Mouse (Mus musculus): ENCODE results near the gene Rsph9. TPM values are rescaled to one million over a fixed set of nuclear protein-coding genes. Genes with fewer than 3 reads are reported as not detected.

Rsph9 gene
- total and polyA plus RNA-seq, 3 experiments, result 0.29 TPM; not detected in 2

DNA sequence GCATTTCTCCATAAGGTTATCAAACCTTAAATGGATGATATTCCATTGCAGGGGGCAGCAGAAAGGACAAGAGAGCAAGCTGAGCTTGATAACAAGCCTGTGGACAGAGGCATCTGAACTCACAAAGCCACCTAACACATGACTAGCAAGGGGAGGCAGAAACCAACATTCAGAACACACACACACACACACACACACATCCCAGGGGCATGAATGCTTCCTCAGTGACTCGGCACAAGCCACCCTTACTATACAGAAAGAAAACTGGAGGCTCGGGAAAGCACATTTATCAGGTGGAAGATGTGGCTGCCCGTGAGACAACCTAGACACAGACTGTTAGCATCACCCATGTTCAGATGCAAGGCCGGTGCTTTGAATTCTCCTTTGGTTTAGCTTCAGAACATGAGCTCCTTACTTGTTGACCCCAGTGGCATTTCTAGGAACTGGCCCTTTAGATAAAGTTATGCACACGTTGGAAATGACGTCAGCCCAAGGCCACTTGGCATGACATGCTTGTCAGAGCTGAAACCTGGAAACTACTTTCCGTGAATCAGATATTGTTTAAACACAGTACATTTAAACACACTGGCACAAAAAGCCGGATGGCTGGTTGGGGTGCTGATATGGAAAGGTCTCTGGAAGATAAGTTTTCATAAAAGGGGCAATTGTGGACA lies 5.3 kb downstream of the Rsph9 start:
- no peaks in the 10 kb centered on the region for H3K79me2 ChIP-seq (ENCODE audit: control insufficient read depth, insufficient read depth, low read length, poor library complexity)
- H3K9ac ChIP-seq (ENCODE audit: control insufficient read depth, low read depth, low read length, poor library complexity, severe bottlenecking), result no peak overlapping the region
- H3K9me3 ChIP-seq (replicated peaks; ENCODE audit: insufficient read depth, low read length), result no peaks in the 10 kb centered on the region
- no peak overlapping the region for H3K27ac ChIP-seq (ENCODE audit: control insufficient read depth, low read depth, low read length)
- H3K36me3 ChIP-seq (ENCODE audit: control insufficient read depth in 1 of 2, insufficient read depth in 2 of 2, low read length in 2 of 2), result peaks cover 0 to 16% of the 10 kb centered on the region in 2 experiments; a peak in 2 of 4 replicates
- peak; percentile 45 for DNase-seq (ENCODE audit: low read depth, low spot score)
- no peaks in the 10 kb centered on the region for H3K27me3 ChIP-seq (ENCODE audit: control insufficient read depth in 1 of 2, insufficient read depth in 2 of 2, low read length in 2 of 2)
- H3K4me1 ChIP-seq (ENCODE audit: control insufficient read depth in 1 of 2, insufficient read depth in 2 of 2, low read length in 2 of 2), result peaks cover 15 to 19% of the 10 kb centered on the region in 2 experiments
- TF ChIP-seq POLR2AphosphoS5 (IDR thresholded peaks at IDR 0.05; ENCODE audit: borderline replicate concordance, low read depth, low read length) (no peak), MXI1 (IDR thresholded peaks at IDR 0.05; ENCODE audit: low read depth, low read length) (0 out of 2 replicates have a peak, but pooled peaks have one; percentile 36), TAL1 (IDR thresholded peaks at IDR 0.05; ENCODE audit: low read length) (no peak), ETS1 (IDR thresholded peaks at IDR 0.05; ENCODE audit: low read depth, low read length) (peak; percentile 48; the same call in 1 of the 2 replicates)
- no peak overlapping the region for H3K4me3 ChIP-seq (ENCODE audit: control insufficient read depth in 1 of 2, insufficient read depth in 1 of 2, low read depth in 2 of 2, low read length in 2 of 2)

DNA sequence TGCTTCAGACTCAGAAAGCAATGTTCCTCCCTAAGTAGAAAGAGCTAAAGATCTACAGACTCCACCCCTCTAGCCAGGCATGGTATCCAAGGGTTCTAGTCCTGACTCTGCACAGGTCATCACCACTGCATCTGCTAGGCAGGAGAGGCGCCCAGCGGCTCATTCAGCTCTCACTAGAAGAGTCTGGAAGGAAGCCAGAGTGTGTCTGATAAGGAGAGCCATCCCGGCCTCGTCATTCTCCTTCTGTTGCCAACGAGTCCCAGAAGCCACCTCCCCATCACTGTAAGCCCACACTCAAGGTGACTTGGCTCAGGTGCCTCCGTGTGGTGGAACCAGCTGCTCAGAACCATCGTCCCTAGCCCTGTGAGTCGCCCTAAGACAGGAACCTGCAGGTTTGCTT lies 11.2 kb downstream of the Rsph9 start:
- Histone ChIP-seq H3K9me3 (replicated peaks; ENCODE audit: insufficient read depth, low read length) (no peaks in the 10 kb centered on the region), H3K36me3 (ENCODE audit: control insufficient read depth in 1 of 2, insufficient read depth in 2 of 2, low read length in 2 of 2) (peaks cover 0 to 6% of the 10 kb centered on the region in 2 experiments; a peak in 2 of 4 replicates), H3K4me1 (ENCODE audit: control insufficient read depth in 1 of 2, insufficient read depth in 2 of 2, low read length in 2 of 2) (peaks cover 2 to 13% of the 10 kb centered on the region in 2 experiments; a peak in 3 of 4 replicates), H3K27me3 (ENCODE audit: control insufficient read depth in 1 of 2, insufficient read depth in 2 of 2, low read length in 2 of 2) (no peaks in the 10 kb centered on the region), H3K4me3 (ENCODE audit: control insufficient read depth in 1 of 2, insufficient read depth in 1 of 2, low read depth in 2 of 2, low read length in 2 of 2) (no peak overlapping the region), H3K27ac (ENCODE audit: control insufficient read depth, low read depth, low read length) (no peak overlapping the region), H3K9ac (ENCODE audit: control insufficient read depth, low read depth, low read length, poor library complexity, severe bottlenecking) (no peak overlapping the region), H3K79me2 (ENCODE audit: control insufficient read depth, insufficient read depth, low read length, poor library complexity) (no peaks in the 10 kb centered on the region)
- DNase-seq (ENCODE audit: low read depth, low spot score), result peak; percentile 82
- TF ChIP-seq ZC3H11A (IDR thresholded peaks at IDR 0.05; ENCODE audit: low read depth, low read length) (no peak), KAT2A (conservative IDR thresholded peaks at IDR 0.05; ENCODE audit: low read depth, low read length) (no peak), CTCF (IDR thresholded peaks at IDR 0.05 in 2 of 3, conservative IDR thresholded peaks at IDR 0.05 in 1 of 3; ENCODE audit: control insufficient read depth in 1 of 3, insufficient read depth in 1 of 3, low read depth in 2 of 3, low read length in 3 of 3, poor library complexity in 1 of 3, severe bottlenecking in 1 of 3) (peak in 1 of 3 experiments; percentile 3; a peak in 1 of 6 replicates), MYB (IDR thresholded peaks at IDR 0.05; ENCODE audit: low read depth, low read length) (no peak), POLR2AphosphoS2 (IDR thresholded peaks at IDR 0.05; ENCODE audit: low read length) (no peak), GATA1 (IDR thresholded peaks at IDR 0.05; ENCODE audit: low read depth, low read length) (peak; percentile 67), TCF12 (IDR thresholded peaks at IDR 0.05; ENCODE audit: low read depth, low read length) (no peak), HCFC1 (IDR thresholded peaks at IDR 0.05; ENCODE audit: low read depth, low read length) (no peak), JUND (IDR thresholded peaks at IDR 0.05; ENCODE audit: low read depth, low read length) (no peak), POLR2A (IDR thresholded peaks at IDR 0.05; ENCODE audit: control insufficient read depth in 1 of 2, insufficient read depth in 1 of 2, low read depth in 1 of 2, low read length in 2 of 2, poor library complexity in 1 of 2) (no peak), MYC (IDR thresholded peaks at IDR 0.05; ENCODE audit: low read depth, low read length) (no peak), TBP (IDR thresholded peaks at IDR 0.05; ENCODE audit: low read depth, low read length) (no peak), MAX (IDR thresholded peaks at IDR 0.05; ENCODE audit: low read length) (no peak), EP300 (IDR thresholded peaks at IDR 0.05; ENCODE audit: low read depth in 1 of 2, low read length in 2 of 2) (no peak), SMC3 (IDR thresholded peaks at IDR 0.05; ENCODE audit: low read depth, low read length) (no peak; the same call in 1 of the 2 replicates), CHD1 (IDR thresholded peaks at IDR 0.05; ENCODE audit: low read depth, low read length) (no peak), ZMIZ1 (IDR thresholded peaks at IDR 0.05; ENCODE audit: low read depth, low read length) (no peak), RAD21 (IDR thresholded peaks at IDR 0.05; ENCODE audit: low read depth, low read length) (peak; percentile 6), POLR2AphosphoS5 (IDR thresholded peaks at IDR 0.05; ENCODE audit: borderline replicate concordance, low read depth, low read length) (no peak), E2F4 (IDR thresholded peaks at IDR 0.05; ENCODE audit: borderline replicate concordance, low read depth, low read length) (no peak), ETS1 (IDR thresholded peaks at IDR 0.05; ENCODE audit: low read depth, low read length) (peak; percentile 45), RCOR1 (IDR thresholded peaks at IDR 0.05; ENCODE audit: low read depth, low read length) (no peak), MEF2A (IDR thresholded peaks at IDR 0.05; ENCODE audit: extremely low read depth, insufficient replicate concordance, low read depth, low read length, poor library complexity, severe bottlenecking) (no peak), SIN3A (IDR thresholded peaks at IDR 0.05; ENCODE audit: low read length) (no peak), CHD2 (IDR thresholded peaks at IDR 0.05; ENCODE audit: low read length) (no peak), USF1 (IDR thresholded peaks at IDR 0.05; ENCODE audit: low read depth, low read length) (no peak)
